Mouse (Mus musculus): ENCODE results near the gene Nadsyn1.

The Nadsyn1 gene

GRCm38 (mm10) chr7:143822375-143823265 lies at the start of gene Nadsyn1, which contains the start of gene Dhcr7:
Gene Nadsyn1 (minus strand): TSS chr7:143822849.
Gene Dhcr7 (plus strand): TSS chr7:143823145.
- peak; percentile 97 to 99 for DNase-seq (ENCODE audit: low spot score in 2 of 2)

- no peak for DNase-seq (ENCODE audit: low spot score in 2 of 2)
Measured at GRCm38 (mm10) chr7:143868874-143869273, 46.2 kb upstream of the Nadsyn1 start.

GRCm38 (mm10) chr7:143866538-143866937 lies 43.9 kb upstream of the Nadsyn1 start, which contains the start of gene Gm498:
Gene Gm498 (plus strand): TSS chr7:143866838.
- DNase-seq (ENCODE audit: low spot score in 2 of 2): no peak

- no peak for DNase-seq (ENCODE audit: low spot score in 2 of 2)
Measured at GRCm38 (mm10) chr7:143848768-143849482, 26.3 kb upstream of the Nadsyn1 start.

- no peak for DNase-seq (ENCODE audit: low spot score in 2 of 2)
Measured at GRCm38 (mm10) chr7:143848127-143848767, 25.6 kb upstream of the Nadsyn1 start.

- DNase-seq (ENCODE audit: low spot score in 2 of 2): no peak
Measured at GRCm38 (mm10) chr7:143841301-143841700, 18.7 kb upstream of the Nadsyn1 start.

GRCm38 (mm10) chr7:143840121-143840520 lies 17.5 kb upstream of the Nadsyn1 start:
- no peak for DNase-seq (ENCODE audit: low spot score in 2 of 2)

- DNase-seq (ENCODE audit: low spot score in 2 of 2): no peak
Measured at GRCm38 (mm10) chr7:143837705-143838358, 15.2 kb upstream of the Nadsyn1 start.

GRCm38 (mm10) chr7:143834972-143835371 lies 12.3 kb upstream of the Nadsyn1 start:
- no peak for DNase-seq (ENCODE audit: low spot score in 2 of 2)

GRCm38 (mm10) chr7:143834316-143834715 lies 11.7 kb upstream of the Nadsyn1 start:
- no peak for DNase-seq (ENCODE audit: low spot score in 2 of 2)

GRCm38 (mm10) chr7:143833581-143834190 lies 11.0 kb upstream of the Nadsyn1 start:
- DNase-seq (ENCODE audit: low spot score in 2 of 2): no peak

GRCm38 (mm10) chr7:143832611-143833010 lies 10.0 kb upstream of the Nadsyn1 start:
- DNase-seq (ENCODE audit: low spot score in 2 of 2): no peak

GRCm38 (mm10) chr7:143832196-143832595 lies 9.5 kb upstream of the Nadsyn1 start:
- DNase-seq (ENCODE audit: low spot score in 2 of 2): no peak

GRCm38 (mm10) chr7:143830399-143830798 lies 7.8 kb upstream of the Nadsyn1 start:
- peak in 1 of 2 experiments; percentile 19 for DNase-seq (ENCODE audit: low spot score in 2 of 2)

GRCm38 (mm10) chr7:143829504-143830331 lies 7.1 kb upstream of the Nadsyn1 start:
- DNase-seq (ENCODE audit: low spot score in 2 of 2): peak; percentile 96 to 97

GRCm38 (mm10) chr7:143826985-143827384 lies 4.3 kb upstream of the Nadsyn1 start:
- DNase-seq (ENCODE audit: low spot score in 2 of 2): no peak

- no peak for DNase-seq (ENCODE audit: low spot score in 2 of 2)
Measured at GRCm38 (mm10) chr7:143823266-143823605, 587 bp upstream of the Nadsyn1 start.

- no peak for DNase-seq (ENCODE audit: low spot score in 2 of 2)
Measured at GRCm38 (mm10) chr7:143821241-143821640, 1.4 kb downstream of the Nadsyn1 start.

- DNase-seq (ENCODE audit: low spot score in 2 of 2): no peak
Measured at GRCm38 (mm10) chr7:143819201-143819600, 3.4 kb downstream of the Nadsyn1 start.

GRCm38 (mm10) chr7:143808909-143809308 lies 13.7 kb downstream of the Nadsyn1 start:
- DNase-seq (ENCODE audit: low spot score in 2 of 2): no peak
